Comparison of ENCODE assay signal across 8 mouse cellular contexts in genomic region chrX:140956959-140957358, GRCm38 (mm10). TPM values are rescaled to one million over a fixed set of nuclear protein-coding genes. Genes with fewer than 3 reads are reported as not detected.
DNase-seq lines count a peak whose midpoint lies in the region; ATAC-seq and TF ChIP-seq lines count a peak whose summit lies in the region.

No protein-coding gene starts in this region.

- TF ChIP-seq POLR2A in small intestine, adult 2 months (IDR thresholded peaks at IDR 0.05; ENCODE audit: low read depth, low read length) = no peak

- DNase-seq in lung, postnatal 25 days (ENCODE audit: low spot score) = no peak
- no peak for DNase-seq in adrenal gland, adult (ENCODE audit: inconsistent age in 2 of 2, low spot score in 1 of 2)
- DNase-seq in spleen, postnatal 14 days (ENCODE audit: low spot score in 2 of 2) = no peak
- no peak for DNase-seq in adrenal gland, postnatal 25 days

- H3K27ac ChIP-seq in lung, embryonic 16.5 days (ENCODE audit: low read length) = no peak overlapping the region
- H3K27ac ChIP-seq in limb, embryonic 13.5 days = no peak overlapping the region
- H3K27ac ChIP-seq in small intestine, adult 2 months (ENCODE audit: insufficient read depth, low read depth, low read length) = peak overlapping the region; percentile 15; the same call in 1 of the 2 replicates

- whole genome bisulfite sequencing in lung, embryonic 16.5 days = 17% methylated on average over 5 of the region's 5 CpGs
- 27% methylated on average over 5 of the region's 5 CpGs for WGBS in limb, embryonic 13.5 days
- WGBS in small intestine, adult 2 months = 19% methylated on average over 5 of the region's 5 CpGs

- H3K4me1 ChIP-seq in lung, embryonic 16.5 days (replicated peaks; ENCODE audit: control insufficient read depth, insufficient read depth, low read length) = no peaks in the 10 kb centered on the region
- H3K4me1 ChIP-seq in limb, embryonic 13.5 days = peaks cover 2% of the 10 kb centered on the region; the same call in 1 of the 2 replicates
- H3K4me1 ChIP-seq in small intestine, adult 2 months (ENCODE audit: control insufficient read depth, insufficient read depth, insufficient read length, low read length) = no peaks in the 10 kb centered on the region

- no peaks in the 10 kb centered on the region for H3K9me3 ChIP-seq in lung, embryonic 16.5 days (ENCODE audit: control insufficient read depth, low read length)
- H3K9me3 ChIP-seq in limb, embryonic 13.5 days = no peaks in the 10 kb centered on the region

- peak; percentile 57 for ATAC-seq in lung, embryonic 16.5 days (ENCODE audit: low read depth)
- ATAC-seq in erythroblast, adult 5-6 weeks (replicated peaks; ENCODE audit: low FRiP score, poor library complexity, severe bottlenecking) = peak; percentile 4; the same call in 1 of the 2 replicates
- ATAC-seq in limb, embryonic 13.5 days (ENCODE audit: low FRiP score, low read depth) = peak; percentile 72; the same call in 1 of the 2 replicates

- H3K27me3 ChIP-seq in lung, embryonic 16.5 days (ENCODE audit: control insufficient read depth, insufficient read depth, low read depth, low read length) = peaks cover 6% of the 10 kb centered on the region; the same call in 1 of the 2 replicates
- peaks cover 21% of the 10 kb centered on the region; the same call in 1 of the 2 replicates for H3K27me3 ChIP-seq in limb, embryonic 13.5 days
- no peaks in the 10 kb centered on the region for H3K27me3 ChIP-seq in small intestine, adult 2 months (ENCODE audit: control insufficient read depth, insufficient read depth, low read length)

- TF ChIP-seq CTCF in small intestine, adult 2 months (IDR thresholded peaks at IDR 0.05; ENCODE audit: extremely low read depth, insufficient read length, insufficient replicate concordance, low read depth, low read length) = no peak

- no peaks in the 10 kb centered on the region for H3K36me3 ChIP-seq in lung, embryonic 16.5 days (ENCODE audit: control insufficient read depth, insufficient read depth, low read length)
- H3K36me3 ChIP-seq in limb, embryonic 13.5 days = no peaks in the 10 kb centered on the region
- H3K36me3 ChIP-seq in small intestine, adult 2 months (ENCODE audit: control insufficient read depth, insufficient read depth, low read length) = peaks cover 3% of the 10 kb centered on the region; the same call in 1 of the 2 replicates

- H3K4me3 ChIP-seq in lung, embryonic 16.5 days (ENCODE audit: low read length) = peak overlapping the region; percentile 59
- peak overlapping the region; percentile 51 for H3K4me3 ChIP-seq in limb, embryonic 13.5 days
- H3K4me3 ChIP-seq in small intestine, adult 2 months (ENCODE audit: low read depth, low read length) = peak overlapping the region; percentile 85

- peak overlapping the region; percentile 60 for H3K9ac ChIP-seq in lung, embryonic 16.5 days (ENCODE audit: low read length)
- H3K9ac ChIP-seq in limb, embryonic 13.5 days = 0 out of 2 replicates have a peak overlapping the region, but pooled peaks have one; percentile 50

- peak overlapping the region; percentile 59 for H3K4me2 ChIP-seq in lung, embryonic 16.5 days (ENCODE audit: low read depth, low read length)
- peak overlapping the region; percentile 64 for H3K4me2 ChIP-seq in limb, embryonic 13.5 days (replicated peaks)

RNA-seq across cellular contexts. Expression of gene Atg4a, which starts 0.3 kb away (rescaled TPM):
- 17.3 and 19.8 TPM in 2 replicates for polyA plus RNA-seq in lung, embryonic 16.5 days (2015; fragmentation: Nextera tagmentation; extraction: Ambion mirVana)
- 280 and 324 TPM in 2 replicates for total RNA-seq in erythroblast, adult 5-6 weeks (2015; ENCODE audit: low replicate concordance)
- 428 and 538 TPM in 2 replicates for total RNA-seq in erythroblast, adult 5-6 weeks (2017; ENCODE audit: low replicate concordance)
- 21.5 and 22.3 TPM in 2 replicates for polyA plus RNA-seq in limb, embryonic 13.5 days (2015; fragmentation: Nextera tagmentation; extraction: Ambion mirVana)
- polyA plus RNA-seq in small intestine, adult 2 months (2012; rRNA removed) = 0.23 and 1.1 TPM in 2 replicates
- total RNA-seq in adrenal gland, postnatal 25 days (2021) = 10.4 and 14.7 TPM in 2 replicates

RNA-seq across cellular contexts. Expression of gene Psmd10, which starts 0.4 kb away (rescaled TPM):
- 49.6 and 50.0 TPM in 2 replicates for polyA plus RNA-seq in lung, embryonic 16.5 days (2015; fragmentation: Nextera tagmentation; extraction: Ambion mirVana)
- total RNA-seq in erythroblast, adult 5-6 weeks (2015; ENCODE audit: low replicate concordance) = 13.6 and 19.4 TPM in 2 replicates
- total RNA-seq in erythroblast, adult 5-6 weeks (2017; ENCODE audit: low replicate concordance) = 13.2 and 17.1 TPM in 2 replicates
- 42.3 and 47.5 TPM in 2 replicates for polyA plus RNA-seq in limb, embryonic 13.5 days (2015; fragmentation: Nextera tagmentation; extraction: Ambion mirVana)
- 0.84 and 1.6 TPM in 2 replicates for polyA plus RNA-seq in small intestine, adult 2 months (2012; rRNA removed)
- 27.4 and 33.5 TPM in 2 replicates for total RNA-seq in adrenal gland, postnatal 25 days (2021)

RNA-seq across cellular contexts. Expression of gene Vsig1, which starts 49.6 kb away (rescaled TPM):
- 0.15 and 0.20 TPM in 2 replicates for polyA plus RNA-seq in lung, embryonic 16.5 days (2015; fragmentation: Nextera tagmentation; extraction: Ambion mirVana)
- total RNA-seq in erythroblast, adult 5-6 weeks (2015; ENCODE audit: low replicate concordance) = not detected in 2 replicates
- not detected in 2 replicates for total RNA-seq in erythroblast, adult 5-6 weeks (2017; ENCODE audit: low replicate concordance)
- not detected in 2 replicates for polyA plus RNA-seq in limb, embryonic 13.5 days (2015; fragmentation: Nextera tagmentation; extraction: Ambion mirVana)
- 15.3 TPM in 1 of 2 replicates, not detected in the other for polyA plus RNA-seq in small intestine, adult 2 months (2012; rRNA removed)
- not detected in 2 replicates for total RNA-seq in adrenal gland, postnatal 25 days (2021)

Comparison
In these comparisons a context has a peak if more than half of its experiments do, and no peak if none do; other contexts are left out.
1. ATAC-seq: peak in every context shown above with its lines; median percentile 72 in limb, embryonic 13.5 days; 57 in lung, embryonic 16.5 days; 4 in erythroblast, adult 5-6 weeks.
2. RNA of gene Psmd10, which starts 0.4 kb away (polyA plus RNA-seq): 49.6 to 50.0 TPM in lung, embryonic 16.5 days and 42.3 to 47.5 TPM in limb, embryonic 13.5 days; 0.84 to 1.6 TPM in small intestine, adult 2 months; every median in the first group is over 10 times any median in the second.
3. Peak in every context shown above with its lines, with median percentiles within 50 percentile points of each other: H3K4me3 ChIP-seq.